14 mouse cellular contexts compared by ENCODE assay signal in genomic region chr14:34763771-34764539, GRCm38 (mm10). TPM values are rescaled to one million over a fixed set of nuclear protein-coding genes. Genes with fewer than 3 reads are reported as not detected.
DNase-seq lines count a peak whose midpoint lies in the region; ATAC-seq and TF ChIP-seq lines count a peak whose summit lies in the region.
"Had no signal": no experiment of that assay in that cellular context is flagged by ENCODE, and none has a peak within 500 bp of the region (broad histone marks: within the 10 kb centered on the region; RNA-seq: fewer than 3 reads in every experiment).

No protein-coding gene starts in this region.

- no peak overlapping the region for H3K9ac ChIP-seq in neural tube, embryonic 11.5 days (ENCODE audit: low read length)
- no peak overlapping the region for H3K9ac ChIP-seq in neural tube, embryonic 15.5 days (replicated peaks)
- no peak overlapping the region for H3K9ac ChIP-seq in intestine, postnatal 0 days (ENCODE audit: low read depth, low read length)
- H3K9ac ChIP-seq: forebrain, embryonic 13.5 days had no signal

- 0 out of 2 replicates have a peak overlapping the region, but pooled peaks have one; percentile 17 for H3K27ac ChIP-seq in neural tube, embryonic 11.5 days (ENCODE audit: low read depth, low read length)
- H3K27ac ChIP-seq in neural tube, embryonic 15.5 days (replicated peaks), result no peak overlapping the region
- H3K27ac ChIP-seq in intestine, postnatal 0 days (ENCODE audit: low read depth, low read length), result no peak overlapping the region
- H3K27ac ChIP-seq: forebrain, embryonic 13.5 days; macrophage had no signal

- no peak overlapping the region for H3K4me3 ChIP-seq in neural tube, embryonic 11.5 days (ENCODE audit: low read depth, low read length)
- no peak overlapping the region for H3K4me3 ChIP-seq in neural tube, embryonic 15.5 days (replicated peaks)
- H3K4me3 ChIP-seq in intestine, postnatal 0 days (ENCODE audit: low read depth, low read length), result no peak overlapping the region
- H3K4me3 ChIP-seq: forebrain, embryonic 13.5 days had no signal

- ATAC-seq in neural tube, embryonic 11.5 days (ENCODE audit: insufficient read depth, low FRiP score, low TSS enrichment), result no peak
- no peak for ATAC-seq in neural tube, embryonic 15.5 days (ENCODE audit: low FRiP score)
- 0 out of 2 replicates have a peak, but pooled peaks have one; percentile 20 for ATAC-seq in intestine, postnatal 0 days
- no peak for ATAC-seq in megakaryocyte, adult 5-6 weeks (ENCODE audit: poor library complexity, severe bottlenecking)
- ATAC-seq: forebrain, embryonic 13.5 days had no signal

- no peak for TF ChIP-seq CTCF in intestine, postnatal 0 days (IDR thresholded peaks at IDR 0.05; ENCODE audit: low read depth)

- 53% methylated on average over 10 of the region's 10 CpGs for WGBS in neural tube, embryonic 11.5 days
- WGBS in neural tube, embryonic 15.5 days, result 52% methylated on average over 10 of the region's 10 CpGs
- WGBS in intestine, postnatal 0 days, result 30% methylated on average over 10 of the region's 10 CpGs

- no peaks in the 10 kb centered on the region for H3K27me3 ChIP-seq in neural tube, embryonic 11.5 days (ENCODE audit: control insufficient read depth, insufficient read depth, low read length)
- no peaks in the 10 kb centered on the region for H3K27me3 ChIP-seq in neural tube, embryonic 15.5 days (replicated peaks)
- no peaks in the 10 kb centered on the region for H3K27me3 ChIP-seq in intestine, postnatal 0 days (replicated peaks; ENCODE audit: control insufficient read depth, insufficient read depth, low read length)
- H3K27me3 ChIP-seq: forebrain, embryonic 13.5 days had no signal

- no peak for DNase-seq in neural tube, embryonic 11.5 days (ENCODE audit: low spot score)
- DNase-seq in embryo, embryonic 10 days (ENCODE audit: low spot score), result peak; percentile 61
- no peak for DNase-seq in right cerebral cortex, adult 2 months (ENCODE audit: low spot score in 2 of 2)
- no peak for DNase-seq in urinary bladder, adult 2 months (ENCODE audit: low spot score)
- DNase-seq: cerebellum, adult 9-10 months; heart, postnatal 36 days; kidney, postnatal 10 days; right cerebral cortex, adult 18-20 months had no signal

- no peaks in the 10 kb centered on the region for H3K4me1 ChIP-seq in neural tube, embryonic 11.5 days (ENCODE audit: control insufficient read depth, insufficient read depth, low read length)
- H3K4me1 ChIP-seq in neural tube, embryonic 15.5 days, result peaks cover 8% of the 10 kb centered on the region
- H3K4me1 ChIP-seq in intestine, postnatal 0 days (replicated peaks; ENCODE audit: control insufficient read depth, insufficient read depth, low read length), result peaks cover 11% of the 10 kb centered on the region; the same call in 1 of the 2 replicates

- H3K4me2 ChIP-seq in neural tube, embryonic 11.5 days (ENCODE audit: low read depth), result no peak overlapping the region
- H3K4me2 ChIP-seq in neural tube, embryonic 15.5 days, result no peak overlapping the region
- no peak overlapping the region for H3K4me2 ChIP-seq in intestine, postnatal 0 days (replicated peaks; ENCODE audit: low read depth)
- H3K4me2 ChIP-seq: forebrain, embryonic 13.5 days had no signal

- no peaks in the 10 kb centered on the region for H3K36me3 ChIP-seq in neural tube, embryonic 11.5 days (ENCODE audit: control insufficient read depth, insufficient read depth, low read length)
- H3K36me3 ChIP-seq in neural tube, embryonic 15.5 days, result no peaks in the 10 kb centered on the region
- H3K36me3 ChIP-seq in intestine, postnatal 0 days (ENCODE audit: control insufficient read depth, insufficient read depth), result no peaks in the 10 kb centered on the region
- H3K36me3 ChIP-seq: G1E had no signal

- H3K9me3 ChIP-seq in neural tube, embryonic 11.5 days (ENCODE audit: control insufficient read depth, low read length), result no peaks in the 10 kb centered on the region
- no peaks in the 10 kb centered on the region for H3K9me3 ChIP-seq in neural tube, embryonic 15.5 days (replicated peaks)
- no peaks in the 10 kb centered on the region for H3K9me3 ChIP-seq in intestine, postnatal 0 days (ENCODE audit: control insufficient read depth)
- H3K9me3 ChIP-seq: forebrain, embryonic 13.5 days; G1E had no signal

RNA-seq across cellular contexts. Expression of gene Grid1, which starts 56.0 kb away (rescaled TPM):
- polyA plus RNA-seq in neural tube, embryonic 11.5 days (2014; fragmentation: Nextera tagmentation; extraction: Ambion mirVana), result 0.91 and 1.7 TPM in 2 replicates
- 7.2 and 8.3 TPM in 2 replicates for polyA plus RNA-seq in neural tube, embryonic 15.5 days (2015; fragmentation: Nextera tagmentation; extraction: Ambion mirVana)
- polyA plus RNA-seq in intestine, postnatal 0 days (2015; fragmentation: Nextera tagmentation; extraction: Ambion mirVana), result 0.12 TPM in 2 replicates
- not detected in 2 replicates for total RNA-seq in megakaryocyte, adult 5-6 weeks (2015)
- not detected in 2 replicates for total RNA-seq in megakaryocyte, adult 5-6 weeks (2017)
- polyA plus RNA-seq in urinary bladder, adult 2 months (2012; rRNA removed), result 0.07 and 0.16 TPM in 2 replicates
- polyA plus RNA-seq: G1E, macrophage had no signal
